Mouse (Mus musculus) myocyte (in vitro differentiated cells): ENCODE results near the gene Olfr740. TPM values are rescaled to one million over a fixed set of nuclear protein-coding genes. Genes with fewer than 3 reads are reported as not detected.

Experiments
- H3K27me3 ChIP-seq: one replicate; pipeline ENCODE4 v1.6.1; 2011; ENCODE audit not compliant: control insufficient read depth, insufficient read depth, insufficient read length
- H3K36me3 ChIP-seq: one replicate; pipeline ENCODE4 v1.6.1; 2011; ENCODE audit not compliant: control insufficient read depth, insufficient read depth
- H3K4me2 ChIP-seq: one replicate; pipeline ENCODE4 v1.6.1; 2011; ENCODE audit warnings: low read depth, control low read depth
- H3K4me3 ChIP-seq: one replicate; pipeline ENCODE4 v1.5.1; 2011; ENCODE audit warnings: mild to moderate bottlenecking, control low read depth, moderate library complexity
- H3K79me2 ChIP-seq: one replicate; pipeline ENCODE4 v1.6.1; 2011; ENCODE audit not compliant: control insufficient read depth, insufficient read depth
- H3ac ChIP-seq: one replicate; pipeline ENCODE4 v1.6.1; 2011; ENCODE audit not compliant: control insufficient read depth, insufficient read length
- CEBPB ChIP-seq: IDR thresholded peaks from 2 replicates; pipeline ENCODE4 v1.6.1; 2011; ENCODE audit warnings: mild to moderate bottlenecking, moderate library complexity; ENCODE audit not compliant: poor library complexity, insufficient read depth, severe bottlenecking
- E2F4 ChIP-seq: IDR thresholded peaks from one replicate; pipeline ENCODE4 v1.6.1; 2011; ENCODE audit warnings: mild to moderate bottlenecking, control low read depth, moderate library complexity; ENCODE audit not compliant: insufficient read depth
- MAX ChIP-seq: IDR thresholded peaks from one replicate; pipeline ENCODE4 v1.6.1; 2011; ENCODE audit warnings: low read depth, mild to moderate bottlenecking, control low read depth
- MYOD1 ChIP-seq, 3 experiments: IDR thresholded peaks; one replicate each; pipeline ENCODE4 v1.6.1; 2011; ENCODE audit warnings: control low read depth in 2 of 3, low read depth in 2 of 3, mild to moderate bottlenecking in 2 of 3, moderate library complexity in 1 of 3; ENCODE audit not compliant: insufficient read length in 2 of 3, control insufficient read depth in 1 of 3
- MYOG ChIP-seq, 3 experiments: IDR thresholded peaks; one replicate each; pipeline ENCODE4 v1.6.1; 2011; ENCODE audit warnings: control low read depth in 2 of 3, low read depth in 2 of 3, mild to moderate bottlenecking in 2 of 3; ENCODE audit not compliant: insufficient read length in 2 of 3, control insufficient read depth in 1 of 3, insufficient read depth in 1 of 3
- POLR2A ChIP-seq: IDR thresholded peaks from one replicate; pipeline ENCODE4 v1.6.1; 2011; ENCODE audit warnings: low read depth, mild to moderate bottlenecking, control low read depth, moderate library complexity; ENCODE audit not compliant: insufficient read length
- POLR2AphosphoS2 ChIP-seq: IDR thresholded peaks from one replicate; pipeline ENCODE4 v1.6.1; 2011; ENCODE audit warnings: low read depth, control low read depth; ENCODE audit not compliant: insufficient read length
- REST ChIP-seq: IDR thresholded peaks from one replicate; pipeline ENCODE4 v1.6.1; 2011; ENCODE audit warnings: mild to moderate bottlenecking, control low read depth, moderate library complexity; ENCODE audit not compliant: insufficient read depth, insufficient read length
- SRF ChIP-seq: IDR thresholded peaks from one replicate; pipeline ENCODE4 v1.6.1; 2011; ENCODE audit warnings: low read depth; ENCODE audit not compliant: control insufficient read depth, insufficient read length
- TCF12 ChIP-seq: IDR thresholded peaks from one replicate; pipeline ENCODE4 v1.6.1; 2011; ENCODE audit warnings: mild to moderate bottlenecking, control low read depth; ENCODE audit not compliant: poor library complexity, insufficient read depth, severe bottlenecking
- TCF3 ChIP-seq: IDR thresholded peaks from one replicate; pipeline ENCODE4 v1.6.1; 2011; ENCODE audit warnings: low read depth, control low read depth; ENCODE audit not compliant: insufficient read length
- USF1 ChIP-seq: IDR thresholded peaks from one replicate; pipeline ENCODE4 v1.6.1; 2011; ENCODE audit warnings: low read depth, mild to moderate bottlenecking, control low read depth, moderate library complexity
- polyA plus RNA-seq: library from polyadenylated mRNA; unstranded; fragments of >200 nt; fragmentation: generic; extraction: Trizol; gene quantifications from one replicate; pipeline ENCODE4 v1.2.1, GENCODE M21; 2012; ENCODE audit warnings: missing spikeins

The Olfr740 gene
- polyA plus RNA-seq, 1 experiment, result not detected

GRCm38 (mm10) chr14:50503300-50503699 lies 58.0 kb downstream of the Olfr740 start, which contains the start of gene Olfr742:
Gene Olfr742, plus strand, starts transcription at chr14:50503600.
- Histone ChIP-seq H3K36me3 (no peaks in the 10 kb centered on the region), H3K4me3 (no peak within 1 kb of the TSS), H3ac (no peak within 1 kb of the TSS), H3K27me3 (no peaks in the 10 kb centered on the region), H3K4me2 (no peak within 1 kb of the TSS), H3K79me2 (no peaks in the 10 kb centered on the region)
- no peak for TF ChIP-seq TCF3
- TF ChIP-seq MAX, result no peak
- no peak for TF ChIP-seq CEBPB
- no peak for TF ChIP-seq MYOG (IDR thresholded peaks at IDR 0.05; ENCODE audit: control insufficient read depth in 1 of 3, insufficient read depth in 1 of 3, insufficient read length in 2 of 3, low read depth in 2 of 3)
- TF ChIP-seq MYOD1 (IDR thresholded peaks at IDR 0.05; ENCODE audit: control insufficient read depth in 1 of 3, insufficient read length in 2 of 3, low read depth in 2 of 3), result no peak
- TF ChIP-seq SRF, result no peak
- TF ChIP-seq USF1, result no peak
- TF ChIP-seq POLR2AphosphoS2, result no peak
- TF ChIP-seq REST, result no peak
- TF ChIP-seq TCF12, result no peak
- no peak for TF ChIP-seq POLR2A
- no peak for TF ChIP-seq E2F4

Other genes starting within 250 kb of the Olfr740 start
- gene Olfr731, start 203.7 kb upstream of the Olfr740 start, polyA plus RNA-seq, result not detected
- gene Olfr732, start 161.3 kb upstream of the Olfr740 start, polyA plus RNA-seq, result not detected
- gene Olfr733, start 144.0 kb upstream of the Olfr740 start, polyA plus RNA-seq, result not detected
- gene Olfr734, start 118.8 kb upstream of the Olfr740 start, polyA plus RNA-seq, result not detected
- gene Olfr735, start 96.7 kb upstream of the Olfr740 start, polyA plus RNA-seq, result not detected
- gene Tlr11, start 87.6 kb upstream of the Olfr740 start, polyA plus RNA-seq, result not detected
- not detected for gene Olfr736, start 64.4 kb upstream of the Olfr740 start, polyA plus RNA-seq
- not detected for gene Olfr738, start 38.0 kb upstream of the Olfr740 start, polyA plus RNA-seq
- gene Olfr739, start 26.9 kb upstream of the Olfr740 start, polyA plus RNA-seq, result not detected
- not detected for gene Olfr741, start 27.2 kb downstream of the Olfr740 start, polyA plus RNA-seq
- not detected for gene Olfr742, start 58.1 kb downstream of the Olfr740 start, polyA plus RNA-seq
- gene Olfr743, start 76.3 kb downstream of the Olfr740 start, polyA plus RNA-seq, result not detected
- gene Olfr744, start 169.3 kb downstream of the Olfr740 start, polyA plus RNA-seq, result not detected
- not detected for gene Olfr745, start 193.8 kb downstream of the Olfr740 start, polyA plus RNA-seq
- not detected for gene Olfr746, start 201.5 kb downstream of the Olfr740 start, polyA plus RNA-seq
- gene Olfr747, start 247.7 kb downstream of the Olfr740 start, polyA plus RNA-seq, result not detected